In genomic region chr7:98721623-98722022, GRCm38 (mm10) we compare ENCODE assay signal across 21 mouse cellular contexts. TPM values are rescaled to one million over a fixed set of nuclear protein-coding genes. Genes with fewer than 3 reads are reported as not detected.
DNase-seq lines count a peak whose midpoint lies in the region; ATAC-seq and TF ChIP-seq lines count a peak whose summit lies in the region.
"Had no signal": no experiment of that assay in that cellular context is flagged by ENCODE, and none has a peak within 500 bp of the region (broad histone marks: within the 10 kb centered on the region; RNA-seq: fewer than 3 reads in every experiment).

No protein-coding gene starts in this region.

- ATAC-seq in kidney, postnatal 0 days (replicated peaks; ENCODE audit: low FRiP score, low read depth), result no peak
- no peak for ATAC-seq in limb, embryonic 11.5 days (ENCODE audit: insufficient number of reproducible peaks, low FRiP score, low TSS enrichment, low read depth)
- ATAC-seq in limb, embryonic 15.5 days (ENCODE audit: insufficient number of reproducible peaks, low FRiP score, low TSS enrichment, low read depth), result no peak
- ATAC-seq: CD4-positive, CD25-positive, alpha-beta regulatory T cell, adult 4 months; forebrain, embryonic 16.5 days had no signal

- no peak overlapping the region for H3K4me3 ChIP-seq in kidney, postnatal 0 days (replicated peaks; ENCODE audit: low read depth, low read length)
- H3K4me3 ChIP-seq in limb, embryonic 11.5 days (ENCODE audit: low read depth, low read length), result no peak overlapping the region
- H3K4me3 ChIP-seq in limb, embryonic 15.5 days, result no peak overlapping the region
- H3K4me3 ChIP-seq: embryonic facial prominence, embryonic 15.5 days; forebrain, embryonic 12.5 days; heart, adult 2 months; heart, embryonic 15.5 days had no signal

- 40% methylated on average over 6 of the region's 6 CpGs for WGBS in kidney, postnatal 0 days
- WGBS in limb, embryonic 11.5 days, result 26% methylated on average over 6 of the region's 6 CpGs
- 20% methylated on average over 6 of the region's 6 CpGs for WGBS in limb, embryonic 15.5 days

- H3K9me3 ChIP-seq in kidney, postnatal 0 days (replicated peaks; ENCODE audit: low read length), result no peaks in the 10 kb centered on the region
- no peaks in the 10 kb centered on the region for H3K9me3 ChIP-seq in limb, embryonic 11.5 days (ENCODE audit: control insufficient read depth, low read length)
- H3K9me3 ChIP-seq in limb, embryonic 15.5 days, result no peaks in the 10 kb centered on the region
- H3K9me3 ChIP-seq: embryonic facial prominence, embryonic 15.5 days; forebrain, embryonic 12.5 days; G1E; heart, embryonic 15.5 days had no signal

- H3K36me3 ChIP-seq in kidney, postnatal 0 days (ENCODE audit: insufficient read depth, low read length), result peaks cover 5% of the 10 kb centered on the region; the same call in 1 of the 2 replicates
- H3K36me3 ChIP-seq in limb, embryonic 11.5 days (ENCODE audit: control insufficient read depth, insufficient read depth, low read length), result no peaks in the 10 kb centered on the region
- peaks cover 8% of the 10 kb centered on the region for H3K36me3 ChIP-seq in limb, embryonic 15.5 days

- no peak overlapping the region for H3K9ac ChIP-seq in kidney, postnatal 0 days (ENCODE audit: low read depth, low read length)
- H3K9ac ChIP-seq in limb, embryonic 11.5 days (ENCODE audit: low read length), result no peak overlapping the region
- H3K9ac ChIP-seq in limb, embryonic 15.5 days, result no peak overlapping the region
- H3K9ac ChIP-seq: embryonic facial prominence, embryonic 15.5 days; forebrain, embryonic 12.5 days; heart, embryonic 15.5 days had no signal

- peak overlapping the region; percentile 13; the same call in 1 of the 2 replicates for H3K4me2 ChIP-seq in kidney, postnatal 0 days (ENCODE audit: low read length)
- no peak overlapping the region for H3K4me2 ChIP-seq in limb, embryonic 11.5 days (ENCODE audit: low read depth, severe bottlenecking)
- H3K4me2 ChIP-seq in limb, embryonic 15.5 days, result 0 out of 2 replicates have a peak overlapping the region, but pooled peaks have one; percentile 20
- H3K4me2 ChIP-seq: embryonic facial prominence, embryonic 15.5 days; forebrain, embryonic 12.5 days; heart, embryonic 11.5 days; heart, embryonic 15.5 days had no signal

- no peaks in the 10 kb centered on the region for H3K27me3 ChIP-seq in kidney, postnatal 0 days (ENCODE audit: insufficient read depth, low read length)
- H3K27me3 ChIP-seq in limb, embryonic 11.5 days (ENCODE audit: control insufficient read depth, insufficient read depth, low read length), result peaks cover 5% of the 10 kb centered on the region
- 0 out of 2 replicates have a peak, but pooled peaks cover 10% of the 10 kb centered on the region for H3K27me3 ChIP-seq in limb, embryonic 15.5 days
- H3K27me3 ChIP-seq: embryonic facial prominence, embryonic 15.5 days; forebrain, embryonic 12.5 days; heart, embryonic 15.5 days had no signal

- no peaks in the 10 kb centered on the region; the same call in 1 of the 2 replicates for H3K4me1 ChIP-seq in kidney, postnatal 0 days (replicated peaks; ENCODE audit: insufficient read depth, low read length)
- peaks cover 25% of the 10 kb centered on the region for H3K4me1 ChIP-seq in limb, embryonic 11.5 days (ENCODE audit: control insufficient read depth, insufficient read depth, low read length)
- peaks cover 31% of the 10 kb centered on the region for H3K4me1 ChIP-seq in limb, embryonic 15.5 days
- H3K4me1 ChIP-seq: forebrain, embryonic 12.5 days had no signal

- peak; percentile 50 for DNase-seq in heart, adult 11 months
- DNase-seq in heart, postnatal 14 days, result no peak
- no peak for DNase-seq in kidney, postnatal 0 days (ENCODE audit: low spot score)
- DNase-seq in kidney, postnatal 4 days, result no peak
- DNase-seq in limb, embryonic 11.5 days (ENCODE audit: low spot score), result peak; percentile 50
- DNase-seq in adrenal gland, adult 8-10 months, result no peak
- DNase-seq: adrenal gland, postnatal 10 days; B cell, adult 2 months; cerebellum, adult 11 months; cerebellum, adult 8-10 months; cerebellum, postnatal 14 days; gastrocnemius, postnatal 10 days; heart, adult 2 months had no signal

- H3K27ac ChIP-seq in kidney, postnatal 0 days, result no peak overlapping the region
- no peak overlapping the region for H3K27ac ChIP-seq in limb, embryonic 11.5 days (replicated peaks; ENCODE audit: low read depth, low read length)
- peak overlapping the region; percentile 44; the same call in 1 of the 2 replicates for H3K27ac ChIP-seq in limb, embryonic 15.5 days
- H3K27ac ChIP-seq: embryonic facial prominence, embryonic 15.5 days; forebrain, embryonic 12.5 days; heart, adult 2 months; heart, embryonic 15.5 days had no signal

- intact Hi-C loops in heart, postnatal 14 days (cut with DNase I), result no loop called here

- TF ChIP-seq CTCF in kidney, postnatal 0 days (IDR thresholded peaks at IDR 0.05; ENCODE audit: low read depth), result no peak

RNA-seq across cellular contexts. Expression of gene Thap12, which starts 18.7 kb away (rescaled TPM):
- 10 to 100 TPM; 60.5 to 70.9 TPM for total RNA-seq in heart, postnatal 14 days (2021)
- 45.5 and 47.2 TPM in 2 replicates for polyA plus RNA-seq in kidney, postnatal 0 days (2015; fragmentation: Nextera tagmentation; extraction: Ambion mirVana)
- polyA plus RNA-seq in limb, embryonic 11.5 days (2014; fragmentation: Nextera tagmentation; extraction: Ambion mirVana), result 78.3 and 87.2 TPM in 2 replicates
- polyA plus RNA-seq in limb, embryonic 15.5 days (2015; fragmentation: Nextera tagmentation; extraction: Ambion mirVana), result 49.9 and 57.0 TPM in 2 replicates
- 10 to 100 TPM; 62.2 to 74.9 (median 66.0) TPM for total RNA-seq in adrenal gland, adult 8-10 months (2022)

Comparison
In these comparisons a context has a peak if more than half of its experiments do, and no peak if none do; other contexts are left out.
1. DNase-seq: peak in heart, adult 11 months (single experiment) and limb, embryonic 11.5 days (single experiment); none in heart, postnatal 14 days (0 of 2), kidney, postnatal 0 days (single experiment), kidney, postnatal 4 days (0 of 2) and adrenal gland, adult 8-10 months (single experiment).